Mouse (Mus musculus) common myeloid progenitor, adult 5-6 weeks (primary cell): ENCODE data around the gene Unc45b. TPM values are rescaled to one million over a fixed set of nuclear protein-coding genes. Genes with fewer than 3 reads are reported as not detected.
"Not testable (repeated sequence)": the region's sequence is repeated elsewhere in the genome, so short reads cannot be mapped to it uniquely, and the experiment has no call there.

Experiments used
- ATAC-seq: replicated peaks from 2 replicates; pipeline ENCODE4 v1.8.0; 2016; ENCODE audit warnings: low read depth, mild to moderate bottlenecking, moderate TSS enrichment, inconsistent platforms; ENCODE audit not compliant: poor library complexity, severe bottlenecking
- total RNA-seq: library from RNA; stranded (forward); fragments of 200-1000, 187-1606 nt; gene quantifications from 2 replicates; pipeline ENCODE4 v1.2.3, GENCODE M21; 2017

Unc45b gene
- total RNA-seq, 1 experiment from 2014 or later: not detected

DNA sequence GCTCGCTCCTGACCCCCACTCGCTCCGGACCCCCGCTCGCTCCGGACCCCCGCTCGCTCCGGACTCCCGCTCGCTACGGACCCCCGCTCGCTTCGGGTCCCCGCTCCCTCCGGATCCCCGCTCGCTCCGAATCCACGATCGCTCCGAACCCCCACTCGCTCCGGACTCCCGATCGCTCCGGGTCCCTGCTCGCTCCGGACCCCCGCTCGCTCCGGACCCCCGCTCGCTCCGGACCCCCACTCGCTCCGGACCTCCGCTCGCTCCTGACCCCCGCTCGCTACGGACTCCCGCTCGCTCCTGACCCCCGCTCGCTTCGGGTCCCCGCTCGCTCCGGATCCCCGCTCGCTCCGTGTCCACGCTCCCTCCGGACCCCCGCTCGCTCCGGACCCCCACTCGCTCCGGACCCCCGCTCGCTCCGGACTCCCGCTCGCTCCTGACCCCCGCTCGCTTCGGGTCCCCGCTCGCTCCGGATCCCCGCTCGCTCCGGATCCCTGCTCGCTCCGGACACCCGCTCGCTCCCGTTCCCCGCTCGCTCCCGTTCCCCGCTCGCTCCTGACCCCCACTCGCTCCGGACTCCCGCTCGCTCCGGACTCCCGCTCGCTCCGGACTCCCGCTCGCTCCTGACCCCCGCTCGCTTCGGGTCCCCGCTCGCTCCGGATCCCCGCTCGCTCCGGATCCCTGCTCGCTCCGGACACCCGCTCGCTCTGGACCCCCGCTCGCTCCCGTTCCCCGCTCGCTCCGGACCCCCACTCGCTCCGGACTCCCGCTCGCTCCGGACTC is 21.5 kb downstream of the Unc45b start:
- not testable (repeated sequence) for ATAC-seq

DNA sequence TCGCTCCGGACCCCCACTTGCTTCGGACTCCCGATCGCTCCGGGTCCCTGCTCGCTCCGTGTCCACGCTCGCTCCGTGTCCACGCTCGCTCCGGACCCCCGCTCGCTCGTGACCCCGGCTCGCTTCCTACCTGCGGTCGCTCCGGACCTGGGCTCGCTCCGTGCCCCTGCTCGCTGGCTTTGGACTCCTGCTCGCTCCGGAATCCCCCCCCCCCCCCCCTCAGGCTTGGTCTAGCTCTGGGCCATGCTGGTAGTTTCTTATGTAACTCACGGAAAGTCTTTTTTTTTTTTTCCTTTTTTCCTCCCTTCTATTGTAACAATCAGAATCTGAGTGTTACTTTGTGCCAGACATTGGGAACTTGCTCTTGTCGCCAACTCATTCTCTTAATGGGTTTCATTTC is 22.8 kb downstream of the Unc45b start:
- no peak for ATAC-seq

DNA sequence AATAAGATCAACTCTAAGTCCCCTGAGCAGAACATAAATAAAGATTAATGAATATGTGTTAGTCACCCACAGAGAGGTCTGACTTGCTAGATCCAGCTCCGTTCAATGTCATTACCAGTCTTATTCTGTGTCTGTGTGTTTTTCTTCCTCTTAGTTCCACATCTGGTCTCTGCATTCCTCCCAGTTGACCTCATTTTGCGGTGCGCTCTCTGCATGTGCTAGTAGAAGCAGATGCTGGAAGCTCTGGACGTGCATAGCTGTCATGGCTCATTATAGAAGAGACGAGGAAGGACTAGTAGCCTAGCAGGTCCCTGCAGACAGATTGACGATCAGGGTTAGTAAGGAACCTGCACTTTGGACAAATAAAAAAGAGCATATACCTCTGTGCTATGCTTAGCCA is 33.0 kb downstream of the Unc45b start:
- no peak for ATAC-seq

DNA sequence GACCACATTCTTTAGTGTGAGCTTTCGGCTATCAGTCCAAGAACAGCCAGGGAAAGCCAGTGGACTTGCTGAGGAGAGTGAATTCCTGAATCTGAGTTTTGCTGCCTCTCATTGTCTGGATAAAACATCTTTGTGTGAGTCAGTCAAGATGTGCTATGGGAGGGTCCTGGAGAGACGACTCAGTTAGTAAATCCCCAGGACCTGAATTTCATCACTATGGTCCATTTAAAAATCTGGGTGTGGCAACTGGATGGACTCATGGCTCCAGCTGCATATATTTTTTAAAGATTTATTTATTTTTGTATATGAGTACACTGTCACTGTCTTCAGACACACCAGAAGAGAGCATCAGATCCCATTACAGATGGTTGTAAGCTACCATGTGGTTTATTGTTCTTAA is 35.3 kb downstream of the Unc45b start:
- no peak for ATAC-seq

DNA sequence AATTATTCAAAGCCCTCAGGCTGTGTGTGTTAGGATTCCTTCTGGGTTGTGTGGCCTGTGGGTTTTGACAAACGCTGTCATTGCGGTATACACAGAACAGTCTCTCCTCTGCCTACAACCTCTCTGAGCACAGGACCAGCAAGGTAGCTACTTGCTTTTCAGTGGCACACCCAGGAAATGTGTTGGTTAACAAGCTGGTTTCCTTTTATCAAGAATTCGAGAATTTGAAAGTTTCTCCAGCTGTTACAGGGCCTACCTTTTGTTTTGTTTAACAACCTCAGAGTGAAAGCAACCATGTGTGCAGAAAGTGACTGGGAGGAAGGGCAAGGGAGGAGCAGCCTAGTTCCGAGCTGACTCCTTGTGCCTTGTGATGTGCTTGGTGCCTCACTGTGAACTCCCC is 37.1 kb downstream of the Unc45b start:
- no peak for ATAC-seq

DNA sequence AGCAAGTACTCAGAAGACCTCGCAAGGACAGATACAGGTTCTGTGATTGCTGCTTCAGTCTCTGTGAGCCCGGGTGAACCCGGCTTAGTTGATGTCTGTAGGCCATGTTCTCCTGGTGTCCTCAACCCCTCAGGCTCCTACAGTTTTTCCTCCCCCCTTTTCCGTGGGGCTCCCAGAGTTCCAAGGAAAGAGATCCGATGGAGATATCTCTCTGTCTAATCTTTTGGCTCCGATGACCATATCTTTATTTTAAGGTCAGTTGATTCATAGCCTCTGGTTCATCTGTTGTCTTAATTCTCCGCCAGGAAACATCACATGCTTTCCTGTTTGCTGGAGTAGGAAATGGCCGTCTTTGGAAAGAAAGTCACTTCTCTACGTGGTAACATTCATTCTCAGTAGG is 38.7 kb downstream of the Unc45b start:
- no peak for ATAC-seq

DNA sequence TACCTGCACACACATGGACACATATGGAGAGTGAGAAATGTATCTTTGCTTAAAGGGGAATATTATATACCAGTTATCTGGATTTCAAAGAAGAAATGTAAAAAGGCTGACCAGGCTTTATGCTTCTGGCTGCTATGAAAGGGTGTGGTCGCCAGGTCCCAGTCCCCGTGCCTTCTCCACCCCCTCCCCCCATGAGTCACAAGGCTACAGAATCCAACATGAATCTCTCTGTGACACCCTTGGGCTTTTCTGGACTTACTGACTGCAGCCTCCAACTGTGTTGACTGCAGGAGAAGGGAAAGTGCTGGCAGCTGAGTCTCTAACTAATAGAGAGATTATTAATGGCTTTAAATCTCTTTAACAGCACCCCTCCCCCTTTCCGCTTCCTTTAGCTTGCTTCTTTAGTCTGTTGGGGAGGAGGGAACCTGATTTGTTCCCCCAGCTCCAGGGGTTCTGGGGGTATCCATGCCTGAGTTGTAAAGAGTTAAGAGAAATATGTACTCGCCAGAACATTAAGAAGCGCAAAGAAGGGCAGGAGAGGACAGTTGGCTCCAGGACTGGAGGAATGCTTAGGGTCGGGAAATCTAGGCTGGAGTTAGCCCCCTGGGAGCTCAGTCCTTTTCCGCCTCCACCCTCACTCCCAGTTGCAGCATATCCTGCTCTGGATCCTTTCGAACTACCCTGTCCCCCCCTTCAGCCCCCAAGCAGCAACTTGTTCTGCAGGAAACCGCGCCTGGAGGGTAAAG is 40.6 kb downstream of the Unc45b start, which contains the start of gene Slfn5:
Gene Slfn5 (plus strand): TSS at position 614 of the 746 bp plus-strand sequence.
- ATAC-seq: no peak

DNA sequence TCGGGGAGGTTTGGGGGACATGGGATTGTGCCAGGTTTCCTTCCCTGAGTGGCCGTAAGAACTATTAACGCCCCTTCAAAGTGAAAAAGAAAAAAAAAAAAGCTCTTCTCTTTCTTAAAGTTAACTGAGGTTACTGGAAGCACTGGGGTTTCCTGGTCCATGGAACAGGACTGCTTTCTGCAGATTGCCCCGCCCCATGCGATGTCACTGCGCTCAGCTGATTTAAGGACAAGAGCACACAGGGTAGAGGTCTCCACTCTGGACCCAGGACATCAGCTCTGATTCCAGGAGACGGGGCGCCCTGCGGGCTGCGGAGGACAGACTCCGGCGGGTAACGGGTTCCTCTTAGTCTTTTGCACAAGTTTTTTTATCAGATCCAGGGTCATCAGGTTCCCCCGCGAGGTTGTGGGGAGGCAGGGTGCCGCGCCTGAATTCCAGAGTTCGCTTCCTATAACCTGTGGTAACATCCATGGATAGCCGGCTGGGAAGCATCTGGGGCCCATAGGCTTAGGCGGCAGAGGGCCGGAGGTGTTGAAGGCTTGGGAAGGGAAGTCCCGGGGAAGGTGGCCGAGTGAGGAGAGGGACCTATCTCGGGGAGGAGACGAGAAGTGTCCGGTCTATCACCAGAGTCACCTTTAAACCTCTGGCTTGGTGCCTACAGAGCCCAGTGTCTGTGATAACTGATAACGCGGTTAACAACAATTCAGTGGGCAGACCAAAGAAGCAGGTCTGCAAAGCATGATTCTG is 41.7 kb downstream of the Unc45b start:
- peak; percentile 44 for ATAC-seq

DNA sequence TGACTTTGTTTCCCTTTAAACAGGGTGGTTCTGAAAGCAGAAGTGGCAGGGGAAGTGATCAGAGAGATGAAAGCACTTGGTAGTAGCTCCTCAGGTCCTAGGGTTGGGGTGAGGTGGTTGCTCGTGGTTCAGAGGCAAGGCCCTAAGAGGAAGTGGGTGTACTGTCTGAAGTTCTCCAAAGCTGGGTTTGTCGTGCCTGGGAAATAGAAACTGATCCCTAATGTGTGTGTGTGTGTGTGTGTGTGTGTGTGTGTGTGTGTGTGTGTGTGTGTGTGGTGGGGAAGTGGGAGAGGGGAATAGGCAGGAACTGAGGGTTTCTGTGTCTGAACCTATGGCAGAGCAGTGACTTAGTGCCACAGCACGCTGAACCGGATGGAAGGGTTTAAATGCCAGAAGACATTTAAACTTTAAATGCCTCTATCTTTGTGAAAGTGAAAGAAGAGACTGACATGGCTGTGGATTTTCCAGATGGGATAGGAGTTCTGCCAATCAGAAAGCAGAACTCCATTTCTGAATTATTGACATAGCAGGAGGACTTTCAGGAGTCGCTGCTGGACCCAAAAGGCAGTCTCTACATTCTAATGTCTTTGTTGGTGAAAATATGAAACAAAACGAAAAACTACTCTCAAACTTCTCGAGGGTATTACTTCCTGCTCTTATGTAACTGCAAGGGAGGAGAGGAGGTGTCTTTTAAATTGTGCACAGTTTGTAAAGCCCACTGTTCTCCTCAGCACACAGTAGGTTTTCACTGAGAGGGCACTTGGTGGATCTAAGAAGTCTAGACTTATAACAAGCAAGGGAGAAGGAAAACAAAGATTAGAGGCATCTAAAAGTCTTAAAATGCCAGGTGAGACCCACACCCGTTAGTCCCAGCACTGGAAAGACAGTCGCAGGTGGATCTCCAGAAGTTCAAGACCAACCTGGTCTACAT is 42.5 kb downstream of the Unc45b start:
- ATAC-seq: peak; percentile 95

DNA sequence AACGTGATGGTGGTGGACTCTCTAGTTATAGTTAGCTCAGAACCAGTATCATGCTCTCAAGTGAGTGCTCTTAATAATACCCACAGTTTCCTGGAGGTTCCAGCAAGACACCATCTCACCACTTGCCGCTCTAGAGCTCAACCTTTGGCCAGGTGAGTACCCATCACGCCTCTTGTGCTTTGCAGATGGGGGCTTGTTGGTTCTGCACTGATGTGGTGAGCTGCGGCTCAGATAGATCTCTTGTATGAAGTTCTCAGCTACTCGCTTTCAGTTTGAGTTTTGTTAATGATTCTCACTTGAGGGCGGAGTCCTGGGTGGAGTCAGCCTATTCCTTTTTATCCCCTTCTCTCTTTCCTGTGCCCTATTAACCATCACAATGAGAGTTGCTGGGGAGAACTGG is 44.3 kb downstream of the Unc45b start:
- no peak for ATAC-seq

DNA sequence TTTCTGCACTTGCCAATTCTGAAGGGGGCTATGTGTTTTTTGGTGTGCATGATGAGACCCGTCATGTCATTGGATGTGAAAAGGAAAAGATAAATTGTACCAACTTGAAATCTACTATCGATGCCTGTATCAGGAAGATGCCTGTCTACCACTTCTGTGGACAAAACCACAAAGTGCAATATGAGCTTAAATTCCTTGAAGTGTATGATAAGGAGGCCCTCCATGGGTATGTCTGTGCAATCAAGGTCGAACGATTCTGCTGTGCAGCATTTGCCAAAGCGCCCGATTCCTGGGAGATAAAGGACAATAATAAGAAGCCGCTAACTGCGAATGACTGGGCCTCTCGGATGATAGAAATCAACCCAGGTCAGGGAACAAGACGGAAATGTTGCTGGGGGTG is 46.6 kb downstream of the Unc45b start:
- no peak for ATAC-seq

DNA sequence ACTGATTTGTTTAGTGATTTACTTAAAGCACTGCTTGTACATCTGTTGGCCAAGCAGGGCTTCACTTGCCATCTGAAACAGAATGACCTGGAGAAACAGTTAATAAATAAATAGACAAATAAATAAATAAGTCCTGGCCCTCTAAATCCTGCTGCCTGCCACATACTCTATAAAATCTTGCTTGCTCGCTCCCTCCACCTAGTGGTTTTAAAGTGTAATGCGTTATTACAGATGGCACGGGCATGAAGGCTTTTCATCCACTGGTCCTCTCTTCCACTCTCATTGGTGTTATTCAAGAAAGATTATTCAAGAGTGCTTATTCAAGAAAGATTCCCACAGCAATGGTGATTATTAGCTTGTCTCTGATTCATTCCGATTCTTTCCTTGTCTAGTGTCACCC is 49.3 kb downstream of the Unc45b start:
- ATAC-seq: peak; percentile 85

DNA sequence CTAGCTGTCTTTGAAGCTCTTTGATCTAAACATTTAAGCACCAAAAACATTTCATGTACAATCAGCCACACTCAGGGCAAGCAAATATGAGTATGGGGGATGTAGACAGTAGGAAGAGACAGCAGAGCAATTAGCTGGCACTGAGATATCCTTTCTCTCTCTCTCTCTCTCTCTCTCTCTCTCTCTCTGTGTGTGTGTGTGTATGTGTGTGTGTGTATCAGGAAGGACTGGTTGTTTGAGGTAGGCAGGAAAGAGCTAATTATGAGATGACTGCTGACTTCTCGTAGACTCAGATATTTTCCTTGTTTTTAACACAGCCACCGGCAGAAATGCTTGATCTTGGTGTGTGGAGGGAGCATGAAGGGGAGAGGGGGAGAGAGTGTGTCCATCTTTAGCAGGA is 51.4 kb downstream of the Unc45b start:
- ATAC-seq: no peak

DNA sequence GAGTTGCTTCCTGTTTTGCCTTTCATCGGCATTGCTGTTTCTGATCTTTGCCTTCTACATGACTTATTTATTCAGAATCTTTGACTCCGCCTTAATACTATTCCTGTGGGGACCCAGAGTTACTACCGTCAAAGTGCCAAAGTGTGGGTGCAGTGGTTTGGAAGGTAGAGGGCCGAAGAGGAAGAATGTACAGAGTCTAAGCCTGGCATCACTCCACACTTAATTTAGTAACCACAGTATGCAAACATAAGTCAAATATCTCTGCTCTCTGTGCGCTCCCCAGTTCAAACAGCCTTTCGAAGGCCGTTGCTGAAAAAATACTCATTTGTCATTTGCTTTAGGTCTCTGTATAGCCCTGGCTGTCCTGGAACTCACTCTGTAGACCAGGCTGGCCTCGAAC is 51.9 kb downstream of the Unc45b start:
- ATAC-seq: no peak

DNA sequence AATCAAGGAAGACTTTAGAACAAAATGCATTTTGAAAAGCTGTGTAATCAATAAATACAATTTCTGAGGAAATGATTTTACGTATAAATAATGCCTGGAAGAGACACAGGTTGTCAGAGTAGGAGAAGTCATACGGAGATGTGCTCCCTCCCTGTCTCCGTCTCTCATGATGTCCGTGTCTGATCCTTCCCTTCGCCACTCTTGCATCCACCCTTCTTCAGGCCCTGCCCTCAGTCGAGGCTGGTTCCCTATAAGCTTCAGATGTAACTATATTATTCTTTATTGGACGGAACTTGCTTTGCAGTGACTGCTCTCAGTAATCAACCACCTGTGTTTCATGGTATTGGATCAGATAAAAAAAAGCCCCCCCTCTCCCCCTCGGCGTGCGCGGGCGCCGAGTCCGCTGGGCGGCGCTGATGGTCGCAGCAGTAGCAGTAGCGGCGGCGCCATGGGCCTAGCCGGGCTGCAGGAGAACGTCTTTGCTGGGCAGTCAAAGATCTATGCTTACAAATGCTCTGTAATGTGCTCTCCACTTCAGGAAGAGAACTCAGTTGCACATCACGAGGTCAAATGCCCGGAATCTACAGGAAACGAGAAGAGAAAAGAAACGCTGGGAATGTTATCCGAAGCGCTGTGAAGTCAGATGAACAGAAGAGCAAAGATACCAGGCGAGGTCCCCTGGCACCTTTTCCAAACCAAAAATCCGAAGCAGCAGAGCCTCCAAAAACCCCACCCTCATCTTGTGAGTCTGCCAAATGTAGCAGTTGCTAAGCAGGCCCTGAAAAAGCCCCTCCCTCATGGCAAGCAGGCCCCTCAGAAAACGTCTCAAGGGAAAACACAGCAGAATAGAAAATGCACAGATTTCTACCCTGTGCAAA is 60.6 kb downstream of the Unc45b start:
- ATAC-seq: peak; percentile 71

DNA sequence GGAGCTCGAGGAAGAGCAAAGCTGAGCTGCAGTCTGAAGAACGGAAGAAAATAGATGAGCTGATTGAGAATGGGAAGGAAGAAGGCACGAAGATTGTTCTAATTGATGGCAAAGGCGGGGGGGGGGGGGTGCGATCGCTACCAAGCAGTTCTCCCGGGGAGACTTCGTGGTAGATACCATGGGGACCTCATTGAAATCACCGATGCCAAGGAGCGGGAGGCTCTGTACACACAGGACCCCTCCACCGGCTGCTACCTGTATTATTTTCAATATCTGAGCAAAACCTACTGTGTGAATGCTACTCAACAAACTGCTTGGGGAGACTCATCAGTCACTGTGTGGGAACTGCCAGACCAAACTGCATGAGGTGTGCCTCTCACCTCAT is 61.2 kb downstream of the Unc45b start:
- ATAC-seq: no peak

DNA sequence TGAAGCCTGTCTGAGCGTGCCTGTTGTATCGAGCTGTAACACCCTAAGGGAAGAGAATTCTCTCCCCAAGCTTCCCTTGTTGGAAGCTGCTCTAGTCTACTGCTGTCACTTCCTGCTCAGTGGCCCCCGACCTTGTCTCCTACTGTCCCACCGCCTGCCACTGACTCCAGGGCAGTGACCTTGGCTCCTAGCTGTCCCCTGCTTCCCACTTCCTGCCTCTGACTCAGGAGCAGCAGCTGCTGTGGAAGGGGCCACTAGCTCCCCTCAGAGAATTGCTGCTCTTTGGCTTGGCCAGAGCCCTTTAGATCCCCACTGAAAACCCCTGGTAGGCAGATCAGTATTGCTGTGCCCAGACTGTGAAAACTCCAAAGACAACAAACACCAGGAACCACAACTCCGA is 63.6 kb downstream of the Unc45b start:
- ATAC-seq: no peak; the same call in 1 of the 2 replicates

DNA sequence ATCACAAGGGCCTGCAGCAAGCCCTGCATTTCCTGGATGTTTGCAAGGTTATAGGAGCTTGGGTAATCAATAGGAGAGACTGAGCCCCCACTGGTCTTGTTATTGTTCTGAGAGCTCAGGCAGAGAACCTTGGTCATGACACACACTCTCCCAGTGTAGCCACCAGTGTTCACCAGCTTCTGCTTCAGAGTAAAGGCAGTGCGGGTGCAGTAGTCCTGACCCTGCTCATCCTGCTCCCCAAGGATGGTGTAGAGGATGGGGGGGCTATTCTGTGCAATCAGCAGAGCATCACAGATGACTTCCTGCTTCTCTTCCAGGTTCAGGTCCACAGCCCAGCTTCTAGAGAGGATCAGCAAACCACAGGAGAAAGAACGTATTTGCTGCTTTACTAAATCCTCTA is 72.1 kb downstream of the Unc45b start:
- ATAC-seq: not testable (repeated sequence)

DNA sequence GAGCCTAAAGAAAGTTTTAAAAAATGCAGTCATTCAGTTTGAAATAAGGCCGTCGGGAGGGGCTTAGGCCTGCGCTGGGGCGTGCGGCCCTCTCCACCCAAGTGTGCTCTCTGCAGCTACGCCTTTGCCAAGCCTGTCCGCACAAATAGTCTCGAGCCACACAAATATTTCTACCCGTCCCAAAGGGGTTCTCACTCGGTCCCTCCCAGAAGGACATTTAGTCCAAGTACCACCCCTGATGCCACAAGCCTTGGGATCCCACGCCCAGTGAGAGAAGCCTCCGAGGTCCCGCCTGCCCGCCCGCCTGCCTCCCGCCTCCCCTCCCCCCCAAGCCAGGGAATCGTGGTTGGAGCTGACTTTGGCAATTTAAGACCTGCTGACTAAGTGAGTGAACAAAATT is 72.8 kb downstream of the Unc45b start:
- no peak for ATAC-seq
